Comparison of ENCODE assay signal across 11 mouse cellular contexts in the genomic region with DNA sequence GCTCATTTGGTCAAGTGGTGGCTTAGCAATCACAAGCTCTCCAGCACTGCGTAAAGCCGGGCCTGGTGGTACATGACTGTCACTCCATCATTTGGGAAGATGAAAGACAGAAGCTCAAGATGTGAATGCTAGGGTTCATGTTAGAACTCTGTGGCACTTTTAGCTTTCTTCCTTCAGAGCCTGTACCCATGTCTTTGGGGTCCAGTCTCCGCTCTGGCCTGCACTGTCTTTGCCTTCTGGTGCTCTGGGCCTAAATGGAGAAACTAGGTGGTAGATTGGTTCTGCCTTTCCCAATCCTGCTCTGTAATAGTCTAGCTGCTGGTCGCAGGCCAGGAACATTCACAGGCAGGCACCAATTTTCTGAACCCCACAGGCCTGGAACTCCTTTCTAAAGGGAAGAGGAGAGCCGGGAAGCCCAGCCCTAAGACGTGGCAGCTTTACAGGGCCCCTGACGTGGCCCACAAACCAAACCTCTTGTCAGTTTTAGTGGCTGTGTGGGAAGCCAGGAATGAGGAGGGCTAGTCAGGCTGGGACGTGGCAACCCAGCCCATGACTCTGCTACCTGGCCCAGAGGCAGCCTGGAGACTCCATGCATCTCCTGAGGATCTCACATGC. TPM values are rescaled to one million over a fixed set of nuclear protein-coding genes. Genes with fewer than 3 reads are reported as not detected.
DNase-seq lines count a peak whose midpoint lies in the region; ATAC-seq and TF ChIP-seq lines count a peak whose summit lies in the region.
"Had no signal": no experiment of that assay in that cellular context is flagged by ENCODE, and none has a peak within 500 bp of the region (broad histone marks: within the 10 kb centered on the region; RNA-seq: fewer than 3 reads in every experiment).

No protein-coding gene starts in this region.

- H3K4me2 ChIP-seq in hindbrain, postnatal 0 days (ENCODE audit: low read depth, low read length), result no peak overlapping the region

- no peaks in the 10 kb centered on the region for H3K9me3 ChIP-seq in hindbrain, postnatal 0 days (ENCODE audit: low read length)
- H3K9me3 ChIP-seq: megakaryocyte, embryonic 14.5 days had no signal

- no peaks in the 10 kb centered on the region for H3K36me3 ChIP-seq in hindbrain, postnatal 0 days (ENCODE audit: insufficient read depth, low read length)

- H3K4me3 ChIP-seq in gastrocnemius, adult 2 months, result no peak overlapping the region
- H3K4me3 ChIP-seq in hindbrain, postnatal 0 days (ENCODE audit: low read length), result no peak overlapping the region
- H3K4me3 ChIP-seq: megakaryocyte, embryonic 14.5 days had no signal

- DNase-seq in gastrocnemius, adult 2 months, result peak; percentile 69
- DNase-seq in gastrocnemius, adult 8-10 months (ENCODE audit: low spot score in 2 of 2), result no peak
- DNase-seq in kidney, postnatal 10 days, result peak; percentile 11
- no peak for DNase-seq in kidney, adult 8-10 months
- DNase-seq in adipocyte (ENCODE audit: low spot score), result peak; percentile 73
- DNase-seq in hindbrain, postnatal 0 days (ENCODE audit: low spot score), result no peak
- DNase-seq in right cerebral cortex, postnatal 14 days, result no peak
- no peak for DNase-seq in ovary, postnatal 36 days (ENCODE audit: low spot score)
- DNase-seq: cerebellum, postnatal 36 days; liver had no signal

- no peak overlapping the region for H3K9ac ChIP-seq in hindbrain, postnatal 0 days (replicated peaks; ENCODE audit: low read length)

- H3K27ac ChIP-seq in gastrocnemius, adult 2 months, result peak overlapping the region; percentile 71
- H3K27ac ChIP-seq in hindbrain, postnatal 0 days, result 0 out of 2 replicates have a peak overlapping the region, but pooled peaks have one; percentile 60

- H3K27me3 ChIP-seq in hindbrain, postnatal 0 days (ENCODE audit: insufficient read depth, low read length), result no peaks in the 10 kb centered on the region

- no peak for TF ChIP-seq CTCF in gastrocnemius, adult 2 months (IDR thresholded peaks at IDR 0.05)
- TF ChIP-seq CTCF in hindbrain, postnatal 0 days (IDR thresholded peaks at IDR 0.05; ENCODE audit: low read depth), result no peak

- peaks cover 16% of the 10 kb centered on the region; the same call in 1 of the 2 replicates for H3K4me1 ChIP-seq in hindbrain, postnatal 0 days (ENCODE audit: insufficient read depth, low read length)

- intact Hi-C loops in gastrocnemius, adult 2 months (cut with DNase I), result loop anchor here (5.0 kb wide), 1 partner anchor 33 kb away; no protein-coding TSS in a partner anchor

- 63% methylated on average over 8 of the region's 8 CpGs for WGBS in hindbrain, postnatal 0 days

- ATAC-seq in hindbrain, postnatal 0 days, result no peak

RNA-seq across cellular contexts. Expression of a gene that starts 1.9 kb away (rescaled TPM):
- total RNA-seq in gastrocnemius, adult 2 months (2021), result 100 to 1,000 TPM; 276 to 473 TPM
- 100 to 1,000 TPM in 3 of 4 experiments, 10 to 100 TPM in 1; 94.4 to 242 (median 133) TPM for total RNA-seq in gastrocnemius, adult 8-10 months (2022)
- total RNA-seq in hindbrain, postnatal 0 days (2014; rRNA removed), result 303 and 356 TPM in 2 replicates
- 794 and 832 TPM in 2 replicates for polyA plus RNA-seq in hindbrain, postnatal 0 days (2015; fragmentation: Nextera tagmentation; extraction: Ambion mirVana)

RNA-seq across cellular contexts. Expression of a gene that starts 36.2 kb away (rescaled TPM):
- 10 to 100 TPM; 41.3 to 45.4 TPM for total RNA-seq in gastrocnemius, adult 2 months (2021)
- 10 to 100 TPM; 42.0 to 46.5 (median 45.9) TPM for total RNA-seq in gastrocnemius, adult 8-10 months (2022)
- total RNA-seq in hindbrain, postnatal 0 days (2014; rRNA removed), result 148 and 173 TPM in 2 replicates
- 304 and 319 TPM in 2 replicates for polyA plus RNA-seq in hindbrain, postnatal 0 days (2015; fragmentation: Nextera tagmentation; extraction: Ambion mirVana)

RNA-seq across cellular contexts. Expression of a gene that starts 44.6 kb away (rescaled TPM):
- 10 to 100 TPM; 52.5 to 55.5 TPM for total RNA-seq in gastrocnemius, adult 2 months (2021)
- total RNA-seq in gastrocnemius, adult 8-10 months (2022), result 10 to 100 TPM; 57.3 to 63.3 (median 62.0) TPM
- 49.0 and 50.4 TPM in 2 replicates for total RNA-seq in hindbrain, postnatal 0 days (2014; rRNA removed)
- polyA plus RNA-seq in hindbrain, postnatal 0 days (2015; fragmentation: Nextera tagmentation; extraction: Ambion mirVana), result 72.0 and 77.7 TPM in 2 replicates

Comparison
In these comparisons a context has a peak if more than half of its experiments do, and no peak if none do; other contexts are left out.
1. DNase-seq: peak in gastrocnemius, adult 2 months (single experiment), kidney, postnatal 10 days (single experiment) and adipocyte (single experiment); none in gastrocnemius, adult 8-10 months (0 of 2), kidney, adult 8-10 months (0 of 2), hindbrain, postnatal 0 days (single experiment), right cerebral cortex, postnatal 14 days (single experiment) and ovary, postnatal 36 days (single experiment).